Mouse (Mus musculus) CH12F3 (cell line): Measurements from ENCODE around the gene Nek6.

Experiments used
- in situ Hi-C: fragments of 300-500 bp; cut with MboI; formaldehyde crosslinking; loops from 2 replicates; pipeline ENCODE4 v1.14.3; 2020; ENCODE audit warnings: low sequenced_read_pairs

Gene Nek6

GRCm38 (mm10) chr2:38571971-38572601, 60.6 kb downstream of the Nek6 start:
- in situ Hi-C loops = no loop called here

DNA sequence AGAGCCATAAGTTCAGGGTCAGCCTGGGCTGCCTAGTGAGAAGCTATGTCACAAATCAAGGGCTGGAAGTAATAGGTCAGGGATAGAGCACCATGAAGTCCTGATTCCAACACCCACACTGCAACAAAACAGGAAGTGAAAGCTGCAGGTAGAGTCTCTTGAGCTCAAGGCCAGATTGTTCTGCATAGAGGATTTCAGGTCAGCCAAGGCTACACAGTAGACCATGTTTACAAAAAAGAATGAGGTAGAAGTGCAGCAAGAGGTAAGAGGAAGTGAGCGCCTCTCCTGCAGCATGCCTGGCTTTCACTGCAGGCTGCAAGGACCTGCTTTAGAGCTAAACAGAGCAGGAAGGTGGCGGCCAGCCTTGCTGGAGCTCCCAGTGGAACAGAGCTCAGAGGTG, 63.3 kb downstream of the Nek6 start:
- in situ Hi-C loops = no loop called here

DNA sequence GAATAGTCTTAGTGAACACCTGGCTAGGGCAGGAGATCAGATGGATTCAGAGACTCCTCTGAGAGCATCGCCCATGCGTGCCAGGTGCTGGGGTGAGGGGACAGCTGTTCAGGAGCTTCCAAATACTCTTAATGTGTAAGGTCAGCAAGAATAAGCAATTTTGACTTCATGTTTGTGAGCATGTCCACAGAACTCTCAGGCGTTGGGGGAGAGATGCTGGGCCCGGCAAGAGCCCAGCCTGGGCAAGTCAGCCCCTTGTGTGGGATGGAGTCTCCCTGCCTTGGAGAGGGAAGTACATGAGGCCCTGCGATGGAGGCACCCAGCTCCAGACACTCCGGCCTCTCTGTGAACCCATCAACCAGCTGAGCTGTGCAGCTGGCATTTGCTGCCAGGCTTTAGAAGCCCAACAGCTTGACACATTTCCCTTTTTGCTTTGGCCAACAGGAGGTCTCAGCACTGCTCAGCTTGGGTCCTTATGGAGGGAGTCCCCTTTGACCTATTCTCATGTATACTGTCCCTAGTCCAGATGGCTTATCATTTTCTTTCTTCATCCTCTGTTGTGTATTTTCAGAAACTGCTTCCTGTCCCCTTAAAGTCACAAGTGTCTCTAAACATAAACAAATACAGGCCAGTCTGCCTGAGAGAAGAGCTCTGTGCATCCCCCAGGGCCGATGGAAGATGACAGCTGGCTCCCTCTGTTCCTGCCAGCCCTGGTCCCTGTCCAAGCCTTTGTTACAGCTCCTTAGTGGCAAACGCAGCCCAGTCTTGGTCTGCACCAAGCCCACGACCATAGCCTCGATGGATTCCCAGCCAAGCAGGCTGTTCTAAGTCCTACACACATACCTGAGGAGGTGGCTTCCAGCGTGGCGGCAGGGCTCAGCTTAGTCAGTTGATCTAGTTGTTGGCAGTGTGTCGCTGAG, 67.4 kb downstream of the Nek6 start:
- in situ Hi-C loops = no loop called here

GRCm38 (mm10) chr2:38579528-38579927, 68.1 kb downstream of the Nek6 start:
- in situ Hi-C loops = no loop called here

GRCm38 (mm10) chr2:38583982-38584381, 72.5 kb downstream of the Nek6 start:
- in situ Hi-C loops = loop anchor here (10.0 kb wide), 1 partner anchor 159 kb away; no protein-coding TSS in a partner anchor

GRCm38 (mm10) chr2:38584514-38585378, 73.3 kb downstream of the Nek6 start:
- in situ Hi-C loops = loop anchor here (10.0 kb wide), 1 partner anchor 160 kb away; no protein-coding TSS in a partner anchor

DNA sequence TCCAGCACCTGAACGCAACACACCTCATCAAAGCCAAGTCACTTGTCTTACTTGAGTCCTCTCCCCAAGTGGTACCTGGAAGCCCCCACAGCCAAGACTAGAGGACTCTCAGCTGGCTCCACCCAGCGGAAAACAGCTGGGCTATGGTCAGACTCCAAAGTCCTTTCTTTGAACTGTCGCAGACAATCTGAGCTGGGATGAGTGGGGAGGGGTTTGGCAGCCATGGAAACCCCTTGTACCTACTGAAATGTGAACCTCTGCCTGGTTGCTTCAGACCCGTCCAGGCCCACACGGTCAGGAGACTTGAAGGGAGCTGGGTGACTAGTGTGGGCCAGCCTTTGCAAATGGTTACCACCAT, 73.9 kb downstream of the Nek6 start:
- in situ Hi-C loops = loop anchor here (10.0 kb wide), 1 partner anchor 161 kb away; no protein-coding TSS in a partner anchor

- in situ Hi-C loops = loop anchor here (10.0 kb wide), 1 partner anchor 162 kb away; no protein-coding TSS in a partner anchor
Measured at GRCm38 (mm10) chr2:38586733-38587132, 75.3 kb downstream of the Nek6 start.

- in situ Hi-C loops = no loop called here
Measured at GRCm38 (mm10) chr2:38591751-38592459, 80.5 kb downstream of the Nek6 start.

- in situ Hi-C loops = no loop called here
Measured at GRCm38 (mm10) chr2:38594874-38595273, 83.4 kb downstream of the Nek6 start.

- in situ Hi-C loops = no loop called here
Measured at GRCm38 (mm10) chr2:38597896-38598295, 86.5 kb downstream of the Nek6 start.

DNA sequence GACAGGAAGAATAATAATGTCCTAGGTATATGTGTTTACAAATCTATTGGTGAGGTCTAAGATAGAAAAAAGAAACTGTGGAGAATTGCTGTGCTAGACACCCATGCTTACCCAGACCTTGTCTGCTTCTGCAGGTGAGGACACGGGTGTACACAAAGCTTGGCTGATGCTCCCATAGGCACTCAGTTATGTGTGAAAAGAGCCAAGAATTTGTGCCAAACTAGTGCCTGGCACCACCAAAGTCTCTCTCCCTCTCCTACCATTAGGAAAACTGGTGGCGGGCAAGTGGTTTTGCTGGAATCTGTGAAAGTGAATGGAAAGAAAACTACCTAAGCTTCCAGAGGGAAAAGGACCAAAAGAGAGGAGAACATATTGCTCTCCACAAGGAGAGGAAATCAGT, 87.0 kb downstream of the Nek6 start:
- in situ Hi-C loops = no loop called here

GRCm38 (mm10) chr2:38600842-38601241, 89.4 kb downstream of the Nek6 start:
- in situ Hi-C loops = no loop called here

GRCm38 (mm10) chr2:38607716-38608115, 96.3 kb downstream of the Nek6 start:
- in situ Hi-C loops = no loop called here

DNA sequence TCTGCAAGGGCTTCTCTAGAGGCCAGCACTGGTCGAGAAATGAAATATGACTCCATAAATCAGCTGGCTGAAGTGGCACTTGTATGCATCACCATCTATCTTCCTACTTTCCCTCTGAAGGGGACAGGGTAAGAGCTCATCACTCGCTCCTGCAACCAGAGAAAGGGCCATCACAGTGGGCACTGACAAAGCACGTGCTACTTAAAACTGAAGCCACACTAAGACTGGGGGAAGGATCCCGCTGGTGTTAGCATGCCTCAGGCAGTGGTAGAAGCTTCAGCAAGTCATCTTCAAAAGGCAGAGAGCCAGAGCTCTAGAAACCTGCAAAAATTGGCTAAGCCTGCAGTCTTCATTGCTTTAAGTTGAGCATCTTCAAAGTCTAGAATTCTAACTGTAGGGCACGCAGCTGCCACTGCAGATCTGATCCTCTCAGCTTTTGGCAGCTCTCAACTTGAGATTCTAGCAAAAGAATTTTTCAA, 97.4 kb downstream of the Nek6 start:
- in situ Hi-C loops = no loop called here

DNA sequence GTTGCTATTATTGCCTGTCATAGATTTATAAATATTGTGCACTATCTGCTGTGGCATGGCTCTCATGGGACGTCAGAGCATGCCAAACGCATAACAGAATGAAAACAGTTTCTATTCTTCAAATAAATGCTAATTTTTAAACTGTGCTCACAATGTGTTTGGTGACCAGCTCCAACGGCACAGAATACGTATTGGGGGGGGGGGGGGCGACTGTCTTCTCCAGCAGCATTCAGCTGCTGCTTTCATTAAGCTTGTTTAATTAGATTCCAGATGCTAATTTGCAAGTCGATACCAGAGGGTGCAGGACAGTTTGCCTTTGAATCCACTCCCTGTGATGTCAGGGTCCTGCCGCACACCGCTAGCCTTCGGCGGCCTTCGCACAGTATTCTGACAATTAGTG, 97.9 kb downstream of the Nek6 start:
- in situ Hi-C loops = no loop called here

GRCm38 (mm10) chr2:38610161-38610560, 98.7 kb downstream of the Nek6 start:
- in situ Hi-C loops = no loop called here

DNA sequence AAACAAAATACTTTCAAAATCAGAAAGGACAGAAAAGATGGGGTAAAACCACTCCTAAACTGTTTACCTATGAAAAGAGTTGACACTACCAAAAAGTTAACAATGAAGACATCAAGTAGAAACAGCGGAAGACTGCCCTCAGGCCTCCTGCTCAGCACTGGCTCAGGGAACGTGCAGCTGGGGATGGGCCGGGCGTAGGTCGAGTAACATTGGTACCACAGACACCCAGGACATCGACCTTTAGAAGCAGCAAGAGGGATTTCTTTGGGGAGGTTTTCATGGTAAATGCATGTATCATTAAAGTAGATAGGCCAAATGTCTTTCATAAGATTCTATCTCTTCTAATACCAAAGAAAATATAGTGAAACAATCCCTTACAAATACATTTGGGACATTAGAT, 101.2 kb downstream of the Nek6 start:
- in situ Hi-C loops = no loop called here

DNA sequence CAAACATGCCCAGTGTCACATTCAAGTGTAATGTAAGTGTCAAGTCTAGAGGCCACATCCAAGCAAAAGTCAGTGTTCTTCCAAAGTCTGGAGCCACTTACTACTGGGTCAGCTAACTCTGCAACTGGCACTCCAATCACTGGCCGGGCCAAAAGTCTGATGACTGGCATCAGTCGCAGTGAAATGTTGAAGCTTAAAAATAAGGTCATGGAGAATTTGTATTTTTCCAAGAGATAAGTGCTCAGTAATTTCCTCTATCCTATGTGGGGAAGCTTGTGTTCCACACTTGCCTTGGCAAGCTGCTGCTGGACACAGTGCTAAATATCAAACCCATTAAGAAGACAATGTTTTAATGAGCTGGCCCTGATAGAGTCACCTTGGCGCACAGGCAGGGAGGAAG, 102.1 kb downstream of the Nek6 start:
- in situ Hi-C loops = no loop called here

GRCm38 (mm10) chr2:38614437-38614836, 103.0 kb downstream of the Nek6 start:
- in situ Hi-C loops = no loop called here
